Mouse (Mus musculus): ENCODE results near the gene Dmrtb1.

The Dmrtb1 gene

DNA sequence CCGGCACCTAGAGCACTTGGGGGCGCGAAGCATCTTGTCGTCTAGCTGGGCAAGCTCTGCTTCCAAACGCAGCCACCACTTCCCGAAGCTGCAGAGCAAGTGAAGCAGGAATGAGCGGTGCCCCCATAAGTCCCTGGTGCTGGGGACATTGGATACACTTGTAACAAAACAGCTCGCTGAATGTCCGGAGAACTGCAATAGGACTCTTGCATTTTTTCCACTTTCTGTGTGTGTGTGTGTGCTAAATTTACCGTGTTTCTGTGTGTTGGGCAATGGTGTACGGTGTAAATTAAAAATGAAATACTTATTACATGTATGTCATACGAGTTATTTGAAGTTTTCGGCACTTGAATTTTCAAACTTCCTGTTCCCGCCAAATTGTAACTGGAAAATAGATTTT is at the start of gene Dmrtb1:
Dmrtb1 (minus strand) TSS at position 101 of the 400 bp plus-strand sequence.
- no peak for DNase-seq (ENCODE audit: low read depth, low spot score)

DNA sequence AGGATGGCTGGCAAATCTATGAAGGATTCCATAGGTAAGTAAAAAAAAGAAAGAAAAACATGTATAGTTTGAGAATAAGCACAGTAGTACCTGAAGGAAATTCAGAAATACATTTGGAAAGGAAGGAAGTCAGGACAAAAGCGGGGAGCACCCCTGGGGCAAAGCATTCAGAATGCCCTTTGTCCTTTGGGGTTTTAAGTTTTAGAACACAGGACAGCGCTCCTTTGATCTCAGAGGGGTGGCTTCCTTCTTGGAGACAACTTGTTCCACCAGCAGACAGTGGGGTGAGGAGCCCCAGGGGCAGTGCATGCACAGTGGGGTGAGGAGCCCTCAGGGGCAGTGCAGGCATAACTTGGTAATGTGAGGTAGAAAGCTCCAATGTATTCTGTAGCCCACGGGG is 49.6 kb upstream of the Dmrtb1 start:
- no peak for DNase-seq (ENCODE audit: low read depth, low spot score)

DNA sequence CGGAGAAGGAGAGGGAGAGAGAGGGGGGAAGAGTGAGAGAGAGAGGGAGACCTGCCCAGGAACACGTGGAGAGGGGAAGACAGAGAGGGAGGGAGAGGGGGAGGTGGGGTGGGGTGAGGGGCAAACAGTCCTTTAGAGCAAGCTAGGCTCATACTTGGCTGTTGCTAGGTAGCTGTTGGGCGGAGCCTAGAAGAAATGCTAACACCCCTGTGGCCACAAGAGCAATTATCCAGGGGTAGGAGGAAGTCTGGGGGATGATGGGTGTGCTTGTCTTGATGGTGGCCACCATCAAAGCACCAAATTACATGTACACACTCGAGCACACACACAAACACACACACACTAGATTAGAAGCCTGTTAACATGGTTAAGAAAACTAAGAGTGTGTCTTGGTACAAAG is 48.6 kb upstream of the Dmrtb1 start:
- no peak for DNase-seq (ENCODE audit: low read depth, low spot score)

DNA sequence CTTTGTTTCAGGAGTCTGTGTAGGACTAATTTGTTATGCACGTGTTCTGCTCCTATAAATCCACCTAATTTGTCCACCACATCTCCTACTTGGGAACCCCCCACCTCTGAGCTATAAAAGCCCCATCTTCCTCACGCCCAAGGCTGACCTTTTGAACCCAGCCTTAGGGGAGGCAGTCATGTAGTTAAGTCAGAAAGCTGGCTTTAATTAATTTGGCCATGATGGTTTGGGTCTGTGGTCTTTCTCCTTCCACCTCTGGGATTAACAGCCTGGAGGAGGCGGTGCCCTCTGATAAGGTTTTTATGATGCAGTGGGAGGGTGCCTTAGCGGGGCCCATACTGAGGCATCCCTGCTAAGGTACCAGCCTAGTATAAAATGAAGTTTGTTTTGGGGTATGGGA is 48.2 kb upstream of the Dmrtb1 start:
- DNase-seq (ENCODE audit: low read depth, low spot score), result no peak

DNA sequence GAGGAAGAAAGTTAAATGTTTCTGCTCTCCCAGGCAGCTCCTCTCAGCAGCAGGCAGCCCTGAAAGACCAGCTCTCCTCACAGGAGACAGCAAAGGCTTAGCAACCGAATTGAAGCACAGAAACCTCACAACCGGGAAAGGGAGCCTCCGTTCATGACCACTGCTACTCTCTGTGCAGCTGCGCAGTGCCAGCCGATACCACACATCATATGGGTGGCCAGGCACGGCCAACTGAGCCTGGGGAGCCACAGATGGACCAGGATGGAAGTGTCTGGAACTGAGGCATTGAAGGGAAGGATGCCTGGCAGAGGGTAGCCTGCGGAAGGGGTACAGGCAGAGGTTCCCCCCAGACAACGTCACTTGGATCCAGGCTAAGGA is 47.0 kb upstream of the Dmrtb1 start:
- no peak for DNase-seq (ENCODE audit: low read depth, low spot score)

DNA sequence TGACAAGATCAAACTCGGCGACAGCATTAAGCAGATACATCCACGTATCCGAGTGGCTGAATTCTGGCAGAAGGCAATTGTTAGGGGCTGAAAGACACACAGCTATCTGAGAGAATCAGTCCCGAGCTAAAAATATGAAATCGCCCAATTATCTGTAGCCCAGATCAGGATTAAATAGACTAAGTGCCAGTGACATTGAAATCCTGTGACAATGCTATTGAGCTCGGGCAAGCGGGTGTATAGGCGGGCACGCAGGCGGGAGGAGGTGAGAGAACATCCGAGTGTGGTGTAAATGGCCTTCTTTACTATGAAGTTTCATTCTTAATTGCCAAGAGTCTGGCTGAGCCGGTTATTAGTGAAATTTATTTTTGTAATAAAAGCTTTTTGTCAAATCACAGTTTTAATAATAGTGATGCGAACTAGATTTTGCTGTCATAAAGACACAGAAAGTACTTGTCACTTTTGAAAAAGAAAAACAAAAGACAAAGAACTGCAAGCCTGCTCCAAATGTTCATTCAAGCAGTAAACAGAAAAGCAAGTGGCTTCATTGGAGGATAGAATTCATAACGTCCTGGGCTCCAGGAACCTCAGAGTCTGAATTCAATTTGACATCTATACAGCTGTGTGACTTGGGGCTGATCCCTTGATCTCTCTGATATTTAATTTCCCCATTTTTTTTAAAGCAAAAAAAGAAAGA is 46.5 kb upstream of the Dmrtb1 start:
- no peak for DNase-seq (ENCODE audit: low read depth, low spot score)

DNA sequence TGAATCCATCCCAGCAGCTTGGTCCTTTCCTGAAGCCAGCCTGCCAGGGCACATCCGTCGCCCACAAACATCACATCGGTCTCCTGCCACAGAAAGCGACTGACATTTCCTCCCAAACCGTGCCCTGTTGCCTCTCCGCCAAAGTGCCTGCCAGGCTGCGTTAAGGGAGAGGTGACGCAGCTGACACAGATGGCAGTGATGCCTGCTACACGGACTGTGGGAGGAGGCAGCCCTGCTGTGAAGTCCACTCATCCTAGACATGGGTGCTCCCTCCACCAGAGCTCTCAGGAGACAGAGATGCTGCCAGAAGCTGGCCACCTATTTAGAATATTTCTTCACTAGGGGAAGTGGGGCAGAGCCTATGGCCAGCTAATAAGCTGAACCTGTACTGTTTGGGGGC is 41.4 kb upstream of the Dmrtb1 start:
- DNase-seq (ENCODE audit: low read depth, low spot score), result no peak

DNA sequence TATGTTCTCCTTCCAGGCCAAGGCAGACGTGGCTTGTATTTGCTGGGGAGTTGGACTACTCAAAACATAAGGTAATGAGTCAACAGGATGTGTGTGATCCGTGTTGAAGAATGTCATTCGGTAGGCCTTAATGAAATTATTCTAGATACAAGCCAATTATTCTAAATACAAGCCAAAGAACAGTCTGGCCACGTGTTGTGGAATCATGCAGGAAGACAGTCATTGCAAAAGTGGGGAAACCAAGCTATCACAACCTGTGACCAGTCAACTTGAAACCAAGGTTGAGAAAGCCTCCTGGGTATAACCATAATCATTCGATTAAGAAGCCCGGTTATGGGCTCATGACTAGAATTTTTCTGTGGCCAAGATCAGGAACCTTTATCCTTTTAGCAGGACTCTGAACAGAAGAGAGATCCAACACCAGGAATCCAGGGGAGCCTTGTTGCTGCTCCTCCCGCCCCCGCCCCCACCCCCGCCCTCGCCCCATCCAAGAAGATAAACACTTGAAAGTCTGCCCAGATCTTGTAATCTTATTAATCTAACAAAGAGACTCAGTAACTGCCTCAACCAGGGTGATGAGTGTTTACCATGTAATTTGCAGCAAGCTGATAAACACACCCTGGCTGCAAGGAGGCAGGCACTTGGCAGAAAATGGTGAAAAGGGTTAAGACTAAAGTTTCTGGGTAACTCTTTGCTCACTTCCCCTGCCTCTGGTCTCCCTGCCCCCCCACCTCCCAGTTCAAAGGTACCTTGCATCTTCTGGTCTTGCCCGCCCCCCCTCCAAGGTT is 36.2 kb upstream of the Dmrtb1 start:
- no peak for DNase-seq (ENCODE audit: low read depth, low spot score)

DNA sequence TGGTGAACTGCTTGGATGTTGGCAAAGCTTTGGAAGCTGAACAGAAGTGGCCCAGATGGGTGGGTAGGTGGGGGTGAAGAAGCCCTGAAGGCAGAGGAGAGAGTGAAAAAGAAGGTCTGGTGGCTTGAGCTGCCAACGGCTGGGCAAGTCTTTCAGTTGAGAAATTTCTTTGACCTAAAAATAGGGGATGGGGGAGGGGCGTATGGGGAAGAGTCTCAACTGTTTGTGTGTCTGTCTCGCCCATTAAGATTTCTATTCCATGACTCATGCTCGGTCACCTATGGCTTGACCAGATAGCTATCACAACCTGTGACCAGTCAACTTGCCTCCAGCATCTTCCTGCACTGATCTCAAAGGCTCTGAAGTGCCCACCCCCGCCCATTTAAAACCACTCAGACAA is 35.1 kb upstream of the Dmrtb1 start:
- DNase-seq (ENCODE audit: low read depth, low spot score), result no peak

DNA sequence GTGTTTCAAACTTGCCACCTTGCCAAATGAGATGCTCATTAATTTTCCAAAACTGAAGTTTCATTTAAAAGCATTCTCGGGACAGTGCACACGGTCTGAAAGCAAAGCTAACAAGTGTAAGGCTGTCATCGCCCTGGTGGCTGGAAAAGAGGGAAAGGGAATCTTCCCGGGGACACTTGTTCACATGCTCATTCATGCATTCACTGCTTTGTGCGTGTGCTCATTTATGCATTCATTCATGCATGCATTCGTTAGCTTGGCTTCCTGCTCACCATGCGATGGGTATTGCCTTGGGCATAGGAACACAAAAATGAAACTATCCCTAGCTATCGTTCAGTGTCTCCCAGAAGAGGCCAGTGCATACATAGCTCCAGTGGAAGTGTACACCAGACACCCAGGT is 34.7 kb upstream of the Dmrtb1 start:
- no peak for DNase-seq (ENCODE audit: low read depth, low spot score)

DNA sequence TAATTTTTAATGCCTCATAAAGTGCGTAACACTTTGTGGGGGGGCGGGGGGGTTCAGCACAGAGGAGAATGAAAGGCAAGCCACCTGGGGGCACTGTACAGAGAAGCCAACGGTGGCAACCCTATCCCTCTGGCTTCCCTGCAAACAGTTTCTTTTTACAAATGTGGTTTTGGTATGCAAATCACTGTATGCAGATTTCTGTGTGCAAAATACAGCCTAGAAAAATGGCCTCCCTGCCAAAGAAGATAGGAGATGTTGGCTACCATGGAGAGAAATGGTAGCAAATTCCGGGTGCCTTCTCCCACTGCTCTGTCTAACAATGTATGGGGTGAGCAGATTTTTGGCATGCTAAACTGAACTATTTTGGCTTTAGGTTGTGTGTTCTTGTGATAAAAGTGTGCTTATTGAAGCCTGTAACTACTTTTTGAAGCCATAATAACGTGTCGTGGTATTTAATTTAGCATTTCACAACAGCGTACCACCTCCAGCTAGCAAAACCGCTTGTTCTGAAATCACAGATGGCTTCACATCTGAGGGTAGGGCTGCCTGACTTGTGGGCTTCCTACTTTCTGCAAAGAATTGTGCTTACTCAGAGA is 33.8 kb upstream of the Dmrtb1 start:
- no peak for DNase-seq (ENCODE audit: low read depth, low spot score)

DNA sequence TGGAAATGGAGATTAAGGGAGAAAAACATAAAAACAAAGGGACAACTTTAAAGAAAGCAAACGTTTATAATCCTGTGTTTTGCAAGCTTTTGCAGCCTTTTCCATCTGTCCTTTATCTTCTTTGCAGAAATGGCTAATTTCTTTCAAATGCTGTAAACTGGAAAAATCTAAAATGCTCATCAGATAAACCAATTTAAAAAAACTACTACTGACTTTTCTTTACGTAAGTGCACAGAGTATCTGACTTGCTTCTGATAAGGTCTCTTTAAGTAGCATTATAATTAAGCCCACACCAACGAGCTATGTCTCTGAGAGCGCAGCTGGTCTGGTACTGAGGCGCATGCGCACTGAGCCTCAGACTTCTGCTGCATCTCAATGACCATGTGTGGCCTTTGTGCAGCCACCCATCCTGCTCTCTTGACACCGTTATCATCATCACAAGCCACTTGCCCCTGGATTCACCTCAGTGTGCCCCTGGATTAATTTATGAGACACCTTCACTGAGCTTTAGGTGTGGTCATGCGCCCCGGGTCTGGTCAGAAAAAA is 32.8 kb upstream of the Dmrtb1 start:
- DNase-seq (ENCODE audit: low read depth, low spot score), result no peak

DNA sequence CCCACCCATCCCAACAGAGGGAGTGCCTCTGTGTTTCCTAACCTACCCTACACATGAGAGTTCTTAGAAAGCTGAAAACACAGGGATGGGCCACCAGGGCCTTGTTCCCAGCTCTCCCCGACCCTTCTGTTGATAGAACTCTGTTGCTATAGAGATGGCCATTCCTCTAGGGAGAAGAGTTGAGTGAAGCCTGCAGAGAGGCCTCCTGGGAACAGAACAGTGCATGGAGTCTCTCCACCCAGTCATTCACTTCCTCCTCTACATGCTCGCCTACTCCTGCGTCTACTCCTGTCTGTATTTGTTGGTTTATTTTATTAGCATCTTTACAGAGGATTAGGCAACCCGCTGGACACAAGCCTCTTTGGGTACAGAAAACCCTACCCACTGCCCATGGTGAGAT is 22.9 kb upstream of the Dmrtb1 start:
- DNase-seq (ENCODE audit: low read depth, low spot score), result no peak

DNA sequence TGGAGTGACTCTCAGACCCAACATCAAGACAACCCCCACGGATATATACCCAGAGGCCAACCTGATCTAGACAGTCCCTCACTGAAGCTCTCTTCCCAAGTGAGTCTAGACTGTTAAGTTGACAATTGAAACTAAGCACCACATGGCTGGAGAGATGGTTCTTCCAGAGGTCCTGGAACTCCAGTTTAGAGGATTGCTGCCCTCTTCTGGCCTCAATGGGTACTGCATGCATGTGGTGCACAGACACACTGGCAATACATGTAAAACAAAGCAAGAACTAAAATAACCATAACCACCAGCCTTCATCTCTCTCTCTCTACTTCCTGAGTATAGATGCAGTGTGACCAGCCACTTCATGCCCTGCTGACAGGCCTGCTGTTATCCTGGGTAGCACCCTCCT is 20.2 kb upstream of the Dmrtb1 start:
- DNase-seq (ENCODE audit: low read depth, low spot score), result no peak

DNA sequence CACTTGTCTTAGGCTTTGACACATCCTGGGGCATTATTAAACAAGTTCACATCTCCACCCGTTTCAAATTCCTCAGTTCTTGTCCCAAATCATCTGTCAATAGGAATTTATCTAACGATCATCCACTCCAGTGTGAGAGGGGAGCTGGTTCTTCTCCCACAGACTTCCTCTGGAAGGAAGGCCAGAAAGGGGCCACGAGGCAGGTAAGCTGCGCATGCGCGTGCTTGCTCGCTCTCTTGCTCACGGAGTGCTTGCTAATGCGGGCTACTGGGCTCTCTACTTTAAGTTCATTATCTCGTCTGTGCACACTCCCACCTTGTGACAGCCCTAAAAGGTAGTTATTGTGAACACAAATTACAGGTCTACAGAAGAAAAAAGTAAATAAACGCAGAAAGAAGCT is 17.6 kb upstream of the Dmrtb1 start:
- no peak for DNase-seq (ENCODE audit: low read depth, low spot score)

DNA sequence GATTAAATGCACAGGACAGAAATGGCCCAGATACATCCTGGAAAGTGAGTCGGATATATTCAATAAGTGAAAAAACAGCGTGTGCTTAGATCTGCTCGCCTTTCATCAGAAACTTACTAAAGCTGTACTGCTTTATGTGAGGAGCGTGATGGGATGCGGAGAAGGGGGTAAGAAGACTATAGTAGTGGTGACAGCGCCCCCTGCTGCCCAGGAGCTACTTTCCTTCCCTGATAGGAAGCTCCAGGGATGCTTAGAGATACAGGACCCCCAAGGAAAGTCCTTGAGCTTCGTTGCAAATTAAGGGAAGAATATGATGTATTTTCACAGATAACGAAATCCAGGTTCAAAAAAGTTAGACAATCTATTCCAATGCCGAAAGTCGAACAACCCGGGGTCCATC is 17.1 kb upstream of the Dmrtb1 start:
- peak; percentile 4 for DNase-seq (ENCODE audit: low read depth, low spot score)

DNA sequence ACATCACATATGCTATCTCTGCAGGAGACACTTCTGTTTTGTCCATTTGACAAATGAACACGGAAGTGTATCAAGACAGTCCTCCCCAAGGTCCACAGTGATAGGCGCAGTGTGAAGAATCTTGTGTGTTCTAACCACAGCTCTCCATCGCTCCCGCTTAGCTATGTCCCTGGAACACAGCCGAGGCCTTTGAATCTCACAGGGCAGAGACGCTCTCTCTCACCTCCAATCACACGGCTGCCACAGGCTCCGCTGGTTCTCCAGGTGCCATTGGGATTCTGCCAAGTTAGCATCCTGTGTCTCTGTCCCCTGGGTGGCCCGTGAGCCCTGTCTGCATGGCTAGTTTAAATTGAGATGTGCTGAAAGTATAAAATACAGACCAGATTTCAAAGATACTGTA is 15.2 kb upstream of the Dmrtb1 start:
- no peak for DNase-seq (ENCODE audit: low read depth, low spot score)

DNA sequence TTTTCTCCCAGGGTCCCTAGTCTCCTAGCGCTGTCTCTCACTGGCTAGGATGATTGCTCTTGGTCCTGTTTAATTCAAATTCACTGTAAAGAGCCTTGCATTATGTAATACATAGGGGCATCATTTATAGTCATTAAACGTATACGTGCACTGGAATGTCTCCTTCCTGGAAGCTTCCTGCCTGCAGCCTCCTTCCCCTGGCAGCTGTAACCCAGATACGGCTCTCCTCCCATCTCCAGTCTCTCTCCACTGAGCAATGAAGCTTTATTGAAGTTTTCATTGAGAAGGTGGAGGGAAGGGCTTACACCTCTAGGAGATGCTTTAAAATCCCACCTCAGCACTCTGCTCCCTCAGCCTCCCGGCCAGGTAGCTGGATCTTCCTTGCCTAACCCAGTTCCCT is 9.8 kb upstream of the Dmrtb1 start:
- DNase-seq (ENCODE audit: low read depth, low spot score), result no peak

DNA sequence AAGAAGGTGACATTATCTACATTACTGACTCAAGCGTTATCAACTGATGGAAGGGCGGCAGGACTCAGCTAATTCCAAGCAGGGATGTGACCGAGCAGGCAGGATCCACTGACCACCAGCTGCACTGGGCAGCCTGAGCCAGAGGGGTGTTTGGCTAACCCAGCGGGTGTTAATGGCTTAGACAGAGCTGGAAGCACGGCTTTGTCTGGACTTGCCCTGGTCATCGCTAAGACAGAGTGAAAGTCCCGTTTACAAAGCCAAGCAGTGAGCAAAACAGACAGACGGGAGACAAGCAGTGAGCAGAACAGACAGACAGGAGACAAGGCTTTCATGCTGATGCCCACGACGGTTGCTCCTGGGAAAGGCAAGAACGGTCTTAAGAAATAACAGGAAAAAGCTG is 4.2 kb upstream of the Dmrtb1 start:
- no peak for DNase-seq (ENCODE audit: low read depth, low spot score)

DNA sequence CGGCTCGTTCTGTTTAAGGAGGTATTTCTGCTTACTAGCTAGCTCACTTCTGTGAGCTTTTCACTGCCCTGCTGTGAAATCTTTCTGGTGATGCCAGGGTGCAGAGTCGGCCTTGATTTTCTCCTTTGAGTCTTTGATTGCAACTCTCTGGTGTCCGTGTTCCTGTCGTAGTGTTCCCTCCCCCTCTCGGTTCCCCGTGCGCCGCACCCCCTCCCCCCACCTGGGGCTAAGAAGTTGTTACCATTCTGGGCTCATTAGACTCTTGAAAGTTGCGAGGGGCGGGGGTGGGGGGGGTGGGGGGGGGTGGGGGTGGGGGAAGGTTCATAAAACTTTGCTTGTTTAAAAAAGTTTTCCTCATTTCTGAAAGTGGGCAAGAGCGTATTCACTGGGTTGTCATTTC is 3.1 kb upstream of the Dmrtb1 start:
- no peak for DNase-seq (ENCODE audit: low read depth, low spot score)

DNA sequence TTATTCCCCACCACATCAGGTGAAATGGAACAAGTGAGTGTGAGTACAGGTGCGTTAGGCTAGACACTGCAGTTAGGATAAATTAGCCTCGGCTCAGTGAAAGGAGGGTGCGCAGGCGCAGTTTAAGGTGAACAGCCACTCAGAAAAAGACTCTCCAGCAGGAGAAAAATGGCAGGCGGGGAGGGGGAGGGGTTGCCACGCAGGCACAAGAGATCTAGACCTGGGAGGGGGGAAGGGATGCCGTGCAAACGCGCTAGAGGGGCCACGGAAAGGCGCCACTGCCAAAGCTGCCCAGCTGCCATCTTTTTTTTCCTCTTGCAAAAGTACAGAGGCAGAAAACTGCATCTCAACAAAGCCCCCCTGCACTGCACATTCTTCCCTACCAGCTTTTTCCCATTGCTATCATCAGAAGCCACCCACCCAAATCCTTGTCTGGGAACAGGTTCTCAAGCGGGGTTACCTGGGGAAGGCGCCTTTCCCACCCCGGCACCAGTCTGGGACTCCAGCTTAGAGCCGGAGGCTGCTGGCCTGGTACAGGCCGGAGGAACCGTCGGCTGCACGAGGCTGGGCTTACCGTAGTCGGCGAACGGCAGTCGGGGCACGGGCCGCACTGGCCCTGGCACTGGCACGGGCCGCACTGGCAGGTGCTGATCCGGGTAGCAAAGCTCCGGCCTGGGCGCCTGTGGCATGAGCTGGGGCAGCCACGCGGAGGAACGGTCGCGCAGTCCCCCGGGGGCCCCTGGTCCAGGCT is 849 bp downstream of the Dmrtb1 start:
- DNase-seq (ENCODE audit: low read depth, low spot score), result no peak

Measured in skeletal muscle tissue, adult 2 months (tissue).